Mouse (Mus musculus) retina, adult 2 months (tissue): ENCODE measurements around the gene Ifitm1.
"Not testable (repeated sequence)": the region's sequence is repeated elsewhere in the genome, so short reads cannot be mapped to it uniquely, and the experiment has no call there.

Source experiments
- DNase-seq: peaks from one replicate; pipeline ENCODE4 v3.0.0-alpha.2; 2012; ENCODE audit warnings: low read depth, low spot score

Gene Ifitm1

GRCm38 (mm10) chr7:140949824-140950530, 17.0 kb upstream of the Ifitm1 start, which contains the start of gene Ifitm5:
Gene Ifitm5 (minus strand): TSS chr7:140950291.
- no peak for DNase-seq

- no peak for DNase-seq
Measured at GRCm38 (mm10) chr7:140951051-140951450, 16.0 kb upstream of the Ifitm1 start.

- no peak for DNase-seq
Measured at GRCm38 (mm10) chr7:140951765-140952164, 15.3 kb upstream of the Ifitm1 start.

GRCm38 (mm10) chr7:140952441-140952840, 14.6 kb upstream of the Ifitm1 start:
- no peak for DNase-seq

- DNase-seq: no peak
Measured at GRCm38 (mm10) chr7:140953133-140953532, 13.9 kb upstream of the Ifitm1 start.

GRCm38 (mm10) chr7:140953800-140954732, 13.0 kb upstream of the Ifitm1 start:
- DNase-seq: no peak

GRCm38 (mm10) chr7:140954733-140955071, 12.3 kb upstream of the Ifitm1 start:
- DNase-seq: no peak

GRCm38 (mm10) chr7:140955342-140955741, 11.7 kb upstream of the Ifitm1 start:
- no peak for DNase-seq

GRCm38 (mm10) chr7:140955758-140956555, 11.1 kb upstream of the Ifitm1 start, which contains the start of the genes Gm45717 and Ifitm2:
Gene Gm45717 (minus strand): TSS chr7:140955937.
Gene Ifitm2 (minus strand): TSS chr7:140955987.
- no peak for DNase-seq

- no peak for DNase-seq
Measured at GRCm38 (mm10) chr7:140956556-140956869, 10.5 kb upstream of the Ifitm1 start.

GRCm38 (mm10) chr7:140959181-140959901, 7.7 kb upstream of the Ifitm1 start:
- DNase-seq: no peak

- no peak for DNase-seq
Measured at GRCm38 (mm10) chr7:140960026-140960425, 7.0 kb upstream of the Ifitm1 start.

- no peak for DNase-seq
Measured at GRCm38 (mm10) chr7:140961416-140961815, 5.6 kb upstream of the Ifitm1 start.

GRCm38 (mm10) chr7:140962733-140963132, 4.3 kb upstream of the Ifitm1 start:
- no peak for DNase-seq

- DNase-seq: no peak
Measured at GRCm38 (mm10) chr7:140967862-140968591, 1.0 kb downstream of the Ifitm1 start.

GRCm38 (mm10) chr7:140968710-140969109, 1.7 kb downstream of the Ifitm1 start:
- not testable (repeated sequence) for DNase-seq

- DNase-seq: no peak
Measured at GRCm38 (mm10) chr7:140970931-140971330, 3.9 kb downstream of the Ifitm1 start.

- DNase-seq: no peak
Measured at GRCm38 (mm10) chr7:140971479-140972171, 4.6 kb downstream of the Ifitm1 start.

GRCm38 (mm10) chr7:140973396-140974165, 6.6 kb downstream of the Ifitm1 start:
- DNase-seq: no peak
